Mouse (Mus musculus): Measurements from ENCODE around the gene Dgkg. TPM values are rescaled to one million over a fixed set of nuclear protein-coding genes. Genes with fewer than 3 reads are reported as not detected.

Dgkg gene
- polyA plus RNA-seq, 1 experiment from 2014 or later, result 0.15 TPM

- 83% methylated on average over 3 of the region's 3 CpGs for WGBS
- no peak for ATAC-seq (replicated peaks; ENCODE audit: insufficient number of reproducible peaks, low FRiP score, low TSS enrichment, low read depth)
Measured at GRCm38 (mm10) chr16:22683605-22684004, 26.6 kb upstream of the Dgkg start.

GRCm38 (mm10) chr16:22682727-22683126, 25.7 kb upstream of the Dgkg start:
- Histone ChIP-seq H3K4me1 (ENCODE audit: control insufficient read depth, insufficient read depth, low read length) (no peaks in the 10 kb centered on the region; the same call in 1 of the 2 replicates), H3K4me3 (ENCODE audit: low read depth, low read length) (no peak overlapping the region), H3K27me3 (ENCODE audit: control insufficient read depth, insufficient read depth, low read length) (no peaks in the 10 kb centered on the region), H3K4me2 (ENCODE audit: low read depth, low read length) (no peak overlapping the region), H3K9ac (replicated peaks; ENCODE audit: low read length) (no peak overlapping the region), H3K27ac (replicated peaks; ENCODE audit: low read depth, low read length) (no peak overlapping the region), H3K36me3 (replicated peaks; ENCODE audit: control insufficient read depth, insufficient read depth, low read depth, low read length) (no peaks in the 10 kb centered on the region), H3K9me3 (replicated peaks; ENCODE audit: control insufficient read depth, low read length) (no peaks in the 10 kb centered on the region)
- no peak for ATAC-seq (replicated peaks; ENCODE audit: insufficient number of reproducible peaks, low FRiP score, low TSS enrichment, low read depth)
- DNase-seq (ENCODE audit: low spot score), result no peak

More at GRCm38 (mm10) chr16:22683605-22684004, 26.6 kb upstream of the Dgkg start:
- Histone ChIP-seq H3K4me2 (ENCODE audit: low read depth, low read length) (no peak overlapping the region), H3K4me3 (ENCODE audit: low read depth, low read length) (no peak overlapping the region), H3K4me1 (ENCODE audit: control insufficient read depth, insufficient read depth, low read length) (no peaks in the 10 kb centered on the region; the same call in 1 of the 2 replicates), H3K27ac (replicated peaks; ENCODE audit: low read depth, low read length) (no peak overlapping the region), H3K9ac (replicated peaks; ENCODE audit: low read length) (no peak overlapping the region), H3K36me3 (replicated peaks; ENCODE audit: control insufficient read depth, insufficient read depth, low read depth, low read length) (no peaks in the 10 kb centered on the region), H3K9me3 (replicated peaks; ENCODE audit: control insufficient read depth, low read length) (no peaks in the 10 kb centered on the region), H3K27me3 (ENCODE audit: control insufficient read depth, insufficient read depth, low read length) (no peaks in the 10 kb centered on the region)
- no peak for DNase-seq (ENCODE audit: low spot score)

- DNase-seq (ENCODE audit: low spot score), result peak; percentile 17
- 39% methylated on average over 3 of the region's 3 CpGs for WGBS
- H3K4me3 ChIP-seq (ENCODE audit: low read depth, low read length), result no peak overlapping the region
Measured at GRCm38 (mm10) chr16:22679641-22680040, 22.6 kb upstream of the Dgkg start.

GRCm38 (mm10) chr16:22674636-22675035, 17.6 kb upstream of the Dgkg start:
- no peak for ATAC-seq (replicated peaks; ENCODE audit: insufficient number of reproducible peaks, low FRiP score, low TSS enrichment, low read depth)
- H3K27me3 ChIP-seq (ENCODE audit: control insufficient read depth, insufficient read depth, low read length), result no peaks in the 10 kb centered on the region
- no peak for DNase-seq (ENCODE audit: low spot score)
- H3K4me3 ChIP-seq (ENCODE audit: low read depth, low read length), result no peak overlapping the region
- no peaks in the 10 kb centered on the region; the same call in 1 of the 2 replicates for H3K4me1 ChIP-seq (ENCODE audit: control insufficient read depth, insufficient read depth, low read length)
- no peak overlapping the region for H3K4me2 ChIP-seq (ENCODE audit: low read depth, low read length)
- H3K36me3 ChIP-seq (replicated peaks; ENCODE audit: control insufficient read depth, insufficient read depth, low read depth, low read length), result no peaks in the 10 kb centered on the region
- no peak overlapping the region for H3K9ac ChIP-seq (replicated peaks; ENCODE audit: low read length)
- no peaks in the 10 kb centered on the region for H3K9me3 ChIP-seq (replicated peaks; ENCODE audit: control insufficient read depth, low read length)
- 85% methylated on average over 10 of the region's 10 CpGs for WGBS
- no peak overlapping the region for H3K27ac ChIP-seq (replicated peaks; ENCODE audit: low read depth, low read length)

More at GRCm38 (mm10) chr16:22679641-22680040, 22.6 kb upstream of the Dgkg start:
- Histone ChIP-seq H3K4me2 (ENCODE audit: low read depth, low read length) (no peak overlapping the region), H3K27me3 (ENCODE audit: control insufficient read depth, insufficient read depth, low read length) (no peaks in the 10 kb centered on the region), H3K36me3 (replicated peaks; ENCODE audit: control insufficient read depth, insufficient read depth, low read depth, low read length) (no peaks in the 10 kb centered on the region), H3K9ac (replicated peaks; ENCODE audit: low read length) (no peak overlapping the region), H3K9me3 (replicated peaks; ENCODE audit: control insufficient read depth, low read length) (no peaks in the 10 kb centered on the region), H3K27ac (replicated peaks; ENCODE audit: low read depth, low read length) (no peak overlapping the region), H3K4me1 (ENCODE audit: control insufficient read depth, insufficient read depth, low read length) (no peaks in the 10 kb centered on the region; the same call in 1 of the 2 replicates)
- 0 out of 2 replicates have a peak, but pooled peaks have one; percentile 14 for ATAC-seq (replicated peaks; ENCODE audit: insufficient number of reproducible peaks, low FRiP score, low TSS enrichment, low read depth)

- H3K36me3 ChIP-seq (replicated peaks; ENCODE audit: control insufficient read depth, insufficient read depth, low read depth, low read length), result no peaks in the 10 kb centered on the region
- H3K4me1 ChIP-seq (ENCODE audit: control insufficient read depth, insufficient read depth, low read length), result no peaks in the 10 kb centered on the region
- WGBS, result 70% methylated on average over 4 of the region's 4 CpGs
- H3K9ac ChIP-seq (replicated peaks; ENCODE audit: low read length), result no peak overlapping the region
- H3K4me3 ChIP-seq (ENCODE audit: low read depth, low read length), result no peak overlapping the region
- H3K27me3 ChIP-seq (ENCODE audit: control insufficient read depth, insufficient read depth, low read length), result no peaks in the 10 kb centered on the region
- no peak overlapping the region for H3K27ac ChIP-seq (replicated peaks; ENCODE audit: low read depth, low read length)
- no peak for ATAC-seq (replicated peaks; ENCODE audit: insufficient number of reproducible peaks, low FRiP score, low TSS enrichment, low read depth)
- H3K9me3 ChIP-seq (replicated peaks; ENCODE audit: control insufficient read depth, low read length), result no peaks in the 10 kb centered on the region
- no peak overlapping the region for H3K4me2 ChIP-seq (ENCODE audit: low read depth, low read length)
- DNase-seq (ENCODE audit: low spot score), result no peak
Measured at GRCm38 (mm10) chr16:22674164-22674563, 17.1 kb upstream of the Dgkg start.

- Histone ChIP-seq H3K4me3 (ENCODE audit: low read depth, low read length) (no peak overlapping the region), H3K27ac (replicated peaks; ENCODE audit: low read depth, low read length) (no peak overlapping the region), H3K9me3 (replicated peaks; ENCODE audit: control insufficient read depth, low read length) (no peaks in the 10 kb centered on the region), H3K36me3 (replicated peaks; ENCODE audit: control insufficient read depth, insufficient read depth, low read depth, low read length) (no peaks in the 10 kb centered on the region), H3K4me2 (ENCODE audit: low read depth, low read length) (no peak overlapping the region), H3K4me1 (ENCODE audit: control insufficient read depth, insufficient read depth, low read length) (no peaks in the 10 kb centered on the region), H3K9ac (replicated peaks; ENCODE audit: low read length) (no peak overlapping the region), H3K27me3 (ENCODE audit: control insufficient read depth, insufficient read depth, low read length) (no peaks in the 10 kb centered on the region)
- DNase-seq (ENCODE audit: low spot score) (no peak), ATAC-seq (replicated peaks; ENCODE audit: insufficient number of reproducible peaks, low FRiP score, low TSS enrichment, low read depth) (no peak)
- WGBS, result 81% methylated on average over 4 of the region's 4 CpGs
Measured at GRCm38 (mm10) chr16:22664033-22664432, 7.0 kb upstream of the Dgkg start.

GRCm38 (mm10) chr16:22663136-22663535, 6.1 kb upstream of the Dgkg start:
- Histone ChIP-seq H3K4me2 (ENCODE audit: low read depth, low read length) (no peak overlapping the region), H3K4me1 (ENCODE audit: control insufficient read depth, insufficient read depth, low read length) (no peaks in the 10 kb centered on the region), H3K27me3 (ENCODE audit: control insufficient read depth, insufficient read depth, low read length) (peaks cover 3% of the 10 kb centered on the region; the same call in 1 of the 2 replicates), H3K9me3 (replicated peaks; ENCODE audit: control insufficient read depth, low read length) (no peaks in the 10 kb centered on the region), H3K9ac (replicated peaks; ENCODE audit: low read length) (no peak overlapping the region), H3K36me3 (replicated peaks; ENCODE audit: control insufficient read depth, insufficient read depth, low read depth, low read length) (no peaks in the 10 kb centered on the region), H3K27ac (replicated peaks; ENCODE audit: low read depth, low read length) (no peak overlapping the region), H3K4me3 (ENCODE audit: low read depth, low read length) (no peak overlapping the region)
- ATAC-seq (replicated peaks; ENCODE audit: insufficient number of reproducible peaks, low FRiP score, low TSS enrichment, low read depth), result no peak
- no peak for DNase-seq (ENCODE audit: low spot score)
- WGBS, result 50% methylated on average over 2 of the region's 2 CpGs

- no peak for DNase-seq (ENCODE audit: low spot score)
- no peak for ATAC-seq (replicated peaks; ENCODE audit: insufficient number of reproducible peaks, low FRiP score, low TSS enrichment, low read depth)
- Histone ChIP-seq H3K4me3 (ENCODE audit: low read depth, low read length) (no peak overlapping the region), H3K36me3 (replicated peaks; ENCODE audit: control insufficient read depth, insufficient read depth, low read depth, low read length) (no peaks in the 10 kb centered on the region), H3K9ac (replicated peaks; ENCODE audit: low read length) (no peak overlapping the region), H3K9me3 (replicated peaks; ENCODE audit: control insufficient read depth, low read length) (no peaks in the 10 kb centered on the region), H3K4me2 (ENCODE audit: low read depth, low read length) (no peak overlapping the region), H3K4me1 (ENCODE audit: control insufficient read depth, insufficient read depth, low read length) (no peaks in the 10 kb centered on the region; the same call in 1 of the 2 replicates), H3K27ac (replicated peaks; ENCODE audit: low read depth, low read length) (no peak overlapping the region), H3K27me3 (ENCODE audit: control insufficient read depth, insufficient read depth, low read length) (peaks cover 18% of the 10 kb centered on the region)
- 61% methylated on average over 5 of the region's 5 CpGs for WGBS
Measured at GRCm38 (mm10) chr16:22661076-22661475, 4.1 kb upstream of the Dgkg start.
